Mouse (Mus musculus): ENCODE measurements around the gene Gm10300. TPM values are rescaled to one million over a fixed set of nuclear protein-coding genes. Genes with fewer than 3 reads are reported as not detected.

The Gm10300 gene
- total and polyA plus RNA-seq, 2 experiments from 2014 or later = 0.18 TPM; not detected in 1

GRCm38 (mm10) chr4:132059541-132059940 is 15.0 kb upstream of the Gm10300 start:
- Histone ChIP-seq H3K4me3 (ENCODE audit: low read depth, low read length) (no peak overlapping the region), H3K27ac (ENCODE audit: low read depth) (no peak overlapping the region), H3K4me2 (ENCODE audit: low read depth, low read length) (no peak overlapping the region), H3K27me3 (ENCODE audit: control insufficient read depth, insufficient read depth, low read length) (no peaks in the 10 kb centered on the region), H3K36me3 (replicated peaks; ENCODE audit: control insufficient read depth, insufficient read depth, low read length) (no peaks in the 10 kb centered on the region), H3K9ac (replicated peaks; ENCODE audit: low read depth, low read length) (no peak overlapping the region), H3K9me3 (replicated peaks; ENCODE audit: control insufficient read depth, low read length) (no peaks in the 10 kb centered on the region), H3K4me1 (ENCODE audit: control insufficient read depth, insufficient read depth) (peaks cover 29% of the 10 kb centered on the region)
- 93% methylated on average over 2 of the region's 2 CpGs for WGBS
- DNase-seq (ENCODE audit: low spot score) (no peak), ATAC-seq (ENCODE audit: insufficient read depth, low read depth) (no peak)
- no peak for TF ChIP-seq CTCF (IDR thresholded peaks at IDR 0.05; ENCODE audit: low read depth)
- TF ChIP-seq EP300 (IDR thresholded peaks at IDR 0.05; ENCODE audit: low read depth) = no peak

GRCm38 (mm10) chr4:132060040-132060832 is 14.3 kb upstream of the Gm10300 start:
- Histone ChIP-seq H3K4me3 (ENCODE audit: low read depth, low read length) (no peak overlapping the region), H3K4me1 (ENCODE audit: control insufficient read depth, insufficient read depth) (peaks cover 29% of the 10 kb centered on the region)

DNA sequence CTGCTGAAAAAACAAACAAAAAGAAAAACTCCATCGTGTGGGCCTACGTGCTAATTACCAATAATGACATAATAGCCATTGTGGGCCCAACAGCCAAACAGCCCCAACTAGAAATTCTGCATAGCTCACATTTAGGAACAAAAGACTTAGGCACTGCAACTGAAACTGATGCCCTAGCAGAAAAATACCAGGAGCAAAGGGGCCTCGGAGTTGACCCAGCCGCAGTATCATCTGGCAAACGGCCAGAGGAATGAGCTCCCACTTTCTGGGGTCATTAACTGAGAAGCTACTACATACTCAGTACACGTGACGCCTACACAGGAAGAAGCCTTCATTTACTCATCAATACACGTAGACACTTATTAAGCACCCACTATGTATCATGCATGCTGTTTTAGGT is 12.2 kb upstream of the Gm10300 start:
- H3K4me3 ChIP-seq (ENCODE audit: low read depth, low read length) = no peak overlapping the region
- H3K9me3 ChIP-seq (replicated peaks; ENCODE audit: control insufficient read depth, low read length) = no peaks in the 10 kb centered on the region
- H3K27me3 ChIP-seq (ENCODE audit: control insufficient read depth, insufficient read depth, low read length) = no peaks in the 10 kb centered on the region
- H3K27ac ChIP-seq (ENCODE audit: low read depth) = no peak overlapping the region
- no peak overlapping the region for H3K9ac ChIP-seq (replicated peaks; ENCODE audit: low read depth, low read length)
- H3K4me1 ChIP-seq (ENCODE audit: control insufficient read depth, insufficient read depth) = peaks cover 47% of the 10 kb centered on the region
- 56% methylated on average over 8 of the region's 8 CpGs for WGBS
- ATAC-seq (ENCODE audit: insufficient read depth, low read depth) (no peak), DNase-seq (ENCODE audit: low spot score) (no peak)
- H3K36me3 ChIP-seq (replicated peaks; ENCODE audit: control insufficient read depth, insufficient read depth, low read length) = no peaks in the 10 kb centered on the region
- TF ChIP-seq CTCF (IDR thresholded peaks at IDR 0.05; ENCODE audit: low read depth) (no peak), EP300 (IDR thresholded peaks at IDR 0.05; ENCODE audit: low read depth) (no peak)
- H3K4me2 ChIP-seq (ENCODE audit: low read depth, low read length) = no peak overlapping the region

More at GRCm38 (mm10) chr4:132060040-132060832, 14.3 kb upstream of the Gm10300 start:
- Histone ChIP-seq H3K27ac (ENCODE audit: low read depth) (no peak overlapping the region), H3K36me3 (replicated peaks; ENCODE audit: control insufficient read depth, insufficient read depth, low read length) (no peaks in the 10 kb centered on the region), H3K9me3 (replicated peaks; ENCODE audit: control insufficient read depth, low read length) (no peaks in the 10 kb centered on the region), H3K9ac (replicated peaks; ENCODE audit: low read depth, low read length) (no peak overlapping the region), H3K4me2 (ENCODE audit: low read depth, low read length) (no peak overlapping the region), H3K27me3 (ENCODE audit: control insufficient read depth, insufficient read depth, low read length) (no peaks in the 10 kb centered on the region)
- DNase-seq (ENCODE audit: low spot score) (no peak), ATAC-seq (ENCODE audit: insufficient read depth, low read depth) (no peak)
- WGBS = 44% methylated on average over 17 of the region's 17 CpGs
- no peak for TF ChIP-seq EP300 (IDR thresholded peaks at IDR 0.05; ENCODE audit: low read depth)
- no peak for TF ChIP-seq CTCF (IDR thresholded peaks at IDR 0.05; ENCODE audit: low read depth)

DNA sequence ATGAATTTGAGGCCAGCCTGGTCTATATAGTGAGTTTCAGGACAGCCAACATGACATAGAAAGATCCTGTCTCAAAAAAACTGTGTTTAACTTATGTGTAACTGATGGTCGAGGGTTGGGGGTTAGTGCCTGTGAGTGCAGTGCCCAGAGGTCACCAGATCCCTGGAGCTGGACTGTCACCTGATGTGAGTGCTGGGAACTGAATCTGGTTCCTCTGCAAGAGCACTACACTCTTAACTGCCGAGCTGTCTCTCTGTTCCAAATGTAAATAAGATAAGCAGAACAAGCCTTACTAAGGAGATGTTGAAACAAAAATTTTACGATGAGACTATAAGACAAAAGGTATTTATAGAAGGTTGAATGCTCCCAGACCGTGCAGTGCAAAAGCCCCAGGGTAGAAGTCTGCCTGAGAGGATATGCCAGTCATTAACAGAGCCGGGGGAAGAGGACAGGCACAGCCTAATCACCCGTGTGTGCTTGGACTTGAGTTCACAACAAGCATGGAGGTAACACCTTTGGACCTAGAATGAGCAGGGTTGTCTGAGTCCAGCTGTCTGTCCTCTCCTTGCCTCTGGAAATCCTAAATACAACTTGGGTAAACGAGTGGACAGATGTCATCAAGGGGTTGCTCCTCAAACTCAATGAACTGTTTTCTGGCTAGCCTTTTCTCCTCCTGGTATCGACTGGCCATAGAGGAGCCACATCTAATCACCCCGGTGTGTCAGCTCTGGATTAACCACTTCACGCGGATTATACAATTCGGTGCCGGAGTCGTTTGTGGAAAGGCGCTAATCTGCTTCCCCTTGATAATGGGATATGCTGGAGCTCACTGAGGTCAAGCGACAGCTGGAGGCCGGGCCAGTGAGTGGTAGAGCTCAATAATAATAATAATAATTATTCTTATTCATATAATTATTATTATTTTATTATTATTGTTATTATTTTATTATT is 11.3 kb upstream of the Gm10300 start:
- WGBS = 55% methylated on average over 17 of the region's 17 CpGs
- TF ChIP-seq CTCF (IDR thresholded peaks at IDR 0.05; ENCODE audit: low read depth) = no peak
- no peak for TF ChIP-seq EP300 (IDR thresholded peaks at IDR 0.05; ENCODE audit: low read depth)
- DNase-seq (ENCODE audit: low spot score) = no peak
- Histone ChIP-seq H3K27me3 (ENCODE audit: control insufficient read depth, insufficient read depth, low read length) (no peaks in the 10 kb centered on the region), H3K4me3 (ENCODE audit: low read depth, low read length) (no peak overlapping the region), H3K9me3 (replicated peaks; ENCODE audit: control insufficient read depth, low read length) (no peaks in the 10 kb centered on the region), H3K36me3 (replicated peaks; ENCODE audit: control insufficient read depth, insufficient read depth, low read length) (no peaks in the 10 kb centered on the region), H3K4me1 (ENCODE audit: control insufficient read depth, insufficient read depth) (peaks cover 48% of the 10 kb centered on the region), H3K4me2 (ENCODE audit: low read depth, low read length) (no peak overlapping the region), H3K9ac (replicated peaks; ENCODE audit: low read depth, low read length) (no peak overlapping the region), H3K27ac (ENCODE audit: low read depth) (no peak overlapping the region)
- no peak for ATAC-seq (ENCODE audit: insufficient read depth, low read depth)

- DNase-seq (ENCODE audit: low spot score) = no peak
- H3K36me3 ChIP-seq (replicated peaks; ENCODE audit: control insufficient read depth, insufficient read depth, low read length) = no peaks in the 10 kb centered on the region
- ATAC-seq (ENCODE audit: insufficient read depth, low read depth) = no peak
- no peak overlapping the region for H3K9ac ChIP-seq (replicated peaks; ENCODE audit: low read depth, low read length)
- H3K9me3 ChIP-seq (replicated peaks; ENCODE audit: control insufficient read depth, low read length) = no peaks in the 10 kb centered on the region
- H3K4me1 ChIP-seq (ENCODE audit: control insufficient read depth, insufficient read depth) = peaks cover 36% of the 10 kb centered on the region
- H3K27me3 ChIP-seq (ENCODE audit: control insufficient read depth, insufficient read depth, low read length) = no peaks in the 10 kb centered on the region
- no peak overlapping the region for H3K4me2 ChIP-seq (ENCODE audit: low read depth, low read length)
- TF ChIP-seq CTCF (IDR thresholded peaks at IDR 0.05; ENCODE audit: low read depth) (no peak), EP300 (IDR thresholded peaks at IDR 0.05; ENCODE audit: low read depth) (no peak)
- H3K4me3 ChIP-seq (ENCODE audit: low read depth, low read length) = no peak overlapping the region
- WGBS = 86% methylated on average over 5 of the region's 5 CpGs
- H3K27ac ChIP-seq (ENCODE audit: low read depth) = no peak overlapping the region
These were observed 9.9 kb upstream of the Gm10300 start for GRCm38 (mm10) chr4:132064550-132064949.
